Mouse (Mus musculus) lung, postnatal 0 days (tissue): Measurements from ENCODE around the gene Asic2.

ENCODE experiments used
- CTCF ChIP-seq: IDR thresholded peaks from 2 replicates; pipeline ENCODE4 v1.5.1; 2016; ENCODE audit warnings: antibody characterized with exemption, mild to moderate bottlenecking
- EP300 ChIP-seq: IDR thresholded peaks from 2 replicates; pipeline ENCODE4 v1.6.1; 2016; ENCODE audit warnings: antibody characterized with exemption, mild to moderate bottlenecking, control low read depth

GRCm38 (mm10) chr11:81462199-81462598 is 506.1 kb downstream of the Asic2 start:
- peak; percentile 67 for TF ChIP-seq CTCF
- TF ChIP-seq EP300, result no peak
